Mouse (Mus musculus): ENCODE results near the gene Rnf157. TPM values are rescaled to one million over a fixed set of nuclear protein-coding genes. Genes with fewer than 3 reads are reported as not detected.

The Rnf157 gene
- polyA plus RNA-seq, 2 experiments, result 0.57 to 0.66 TPM

DNA sequence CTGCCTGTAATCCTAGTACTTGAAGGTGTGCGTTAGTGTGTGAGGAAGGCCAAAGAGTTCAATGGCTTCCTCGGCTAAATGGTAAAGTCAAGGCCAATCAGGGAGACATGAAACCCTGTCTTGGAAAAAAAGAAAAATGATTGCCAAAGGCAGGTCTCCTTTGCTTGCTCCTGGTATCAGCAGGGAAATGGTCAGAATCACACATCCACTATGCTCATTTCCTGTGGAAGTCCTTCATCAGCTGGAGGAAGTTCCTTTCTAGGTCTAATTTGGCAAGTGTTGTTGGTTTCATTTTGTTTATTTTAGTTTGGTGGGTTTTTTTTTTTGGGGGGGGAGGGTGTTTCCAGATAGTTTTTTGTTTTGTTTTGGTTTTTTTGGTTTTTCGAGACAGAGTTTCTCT, 3.8 kb downstream of the Rnf157 start:
- Histone ChIP-seq H3K27me3 (ENCODE audit: control insufficient read depth, insufficient read depth, low read length) (peaks cover 21% of the 10 kb centered on the region), H3K9ac (replicated peaks) (no peak overlapping the region), H3K36me3 (replicated peaks; ENCODE audit: control insufficient read depth, insufficient read depth, low read depth) (no peaks in the 10 kb centered on the region), H3K4me3 (ENCODE audit: insufficient read depth in 1 of 2, low read depth in 2 of 2, low read length in 2 of 2) (no peak overlapping the region), H3K4me1 (replicated peaks; ENCODE audit: control insufficient read depth in 2 of 2, insufficient read depth in 2 of 2, low read length in 1 of 2) (peaks cover 4 to 10% of the 10 kb centered on the region in 2 experiments), H3K9me3 (ENCODE audit: control insufficient read depth, low read length) (no peaks in the 10 kb centered on the region), H3K4me2 (ENCODE audit: low read depth) (no peak overlapping the region), H3K27ac (no peak overlapping the region)
- 71% methylated on average over 3 of the region's 3 CpGs for WGBS (ENCODE audit: insufficient replicate concordance)
- no peak for DNase-seq (ENCODE audit: low read depth in 3 of 3, low spot score in 3 of 3)
- TF ChIP-seq EP300 (IDR thresholded peaks at IDR 0.05; ENCODE audit: low read depth) (no peak), CTCF (IDR thresholded peaks at IDR 0.05; ENCODE audit: low read depth) (no peak)
- ATAC-seq (ENCODE audit: insufficient read depth), result no peak

DNA sequence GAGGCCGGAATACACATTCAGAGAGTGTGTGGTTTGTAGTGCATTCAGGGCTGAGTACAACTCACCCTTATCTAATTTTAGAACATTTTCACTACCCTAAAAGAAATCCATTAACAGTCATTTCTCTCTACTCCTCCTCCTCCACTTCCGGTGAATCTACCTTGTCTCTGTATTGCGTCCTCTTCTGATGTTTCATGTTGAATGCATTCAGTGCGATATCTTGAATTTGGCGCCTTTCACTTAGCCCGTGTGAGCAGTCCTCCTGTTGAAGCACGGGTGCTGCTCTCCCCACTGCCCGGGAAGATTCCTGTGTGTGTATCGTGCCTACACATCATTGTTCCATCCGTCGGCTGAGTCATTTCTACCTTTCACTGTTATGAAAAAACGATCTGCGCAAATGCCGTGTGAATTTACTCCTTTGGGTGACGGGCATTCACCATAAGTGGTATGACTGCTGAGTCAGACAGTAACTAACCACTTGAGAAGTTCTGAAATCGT, 6.6 kb downstream of the Rnf157 start:
- 72% methylated on average over 16 of the region's 16 CpGs for WGBS (ENCODE audit: insufficient replicate concordance)
- TF ChIP-seq CTCF (IDR thresholded peaks at IDR 0.05; ENCODE audit: low read depth), result no peak
- no peak for TF ChIP-seq EP300 (IDR thresholded peaks at IDR 0.05; ENCODE audit: low read depth)
- no peak for ATAC-seq (ENCODE audit: insufficient read depth)

DNA sequence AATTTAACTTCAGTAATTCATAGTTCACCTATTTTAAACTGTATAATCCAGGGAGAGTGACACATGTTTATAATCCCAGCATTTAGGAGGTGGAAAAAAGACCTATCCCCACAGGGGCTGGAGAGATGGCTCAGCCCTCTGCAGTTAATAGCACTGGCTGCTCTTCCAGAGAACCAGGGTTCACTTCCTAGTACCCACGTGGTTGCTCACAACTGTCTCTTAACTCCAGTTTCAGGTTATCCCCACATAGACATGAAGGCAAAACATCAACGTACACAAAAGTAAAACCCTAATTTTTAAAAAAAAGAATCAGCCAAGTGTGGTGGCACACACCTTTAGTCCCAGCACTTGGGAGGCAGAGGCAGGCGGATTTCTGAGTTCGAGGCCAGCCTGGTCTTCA, 7.2 kb downstream of the Rnf157 start:
- Histone ChIP-seq H3K4me1 (replicated peaks; ENCODE audit: control insufficient read depth in 2 of 2, insufficient read depth in 2 of 2, low read length in 1 of 2) (peaks cover 0 to under 1% of the 10 kb centered on the region in 2 experiments; a peak in 1 of 4 replicates), H3K27ac (no peak overlapping the region), H3K4me3 (ENCODE audit: insufficient read depth in 1 of 2, low read depth in 2 of 2, low read length in 2 of 2) (no peak overlapping the region), H3K36me3 (replicated peaks; ENCODE audit: control insufficient read depth, insufficient read depth, low read depth) (no peaks in the 10 kb centered on the region), H3K9ac (replicated peaks) (no peak overlapping the region), H3K9me3 (ENCODE audit: control insufficient read depth, low read length) (no peaks in the 10 kb centered on the region), H3K27me3 (ENCODE audit: control insufficient read depth, insufficient read depth, low read length) (no peaks in the 10 kb centered on the region), H3K4me2 (ENCODE audit: low read depth) (no peak overlapping the region)
- TF ChIP-seq CTCF (IDR thresholded peaks at IDR 0.05; ENCODE audit: low read depth), result no peak
- TF ChIP-seq EP300 (IDR thresholded peaks at IDR 0.05; ENCODE audit: low read depth), result no peak
- ATAC-seq (ENCODE audit: insufficient read depth) (no peak), DNase-seq (ENCODE audit: low read depth in 3 of 3, low spot score in 3 of 3) (no peak)
- 62% methylated on average over 4 of the region's 4 CpGs for WGBS (ENCODE audit: insufficient replicate concordance)

More for the DNA sequence above, 6.6 kb downstream of the Rnf157 start:
- no peak overlapping the region for H3K4me3 ChIP-seq (ENCODE audit: insufficient read depth in 1 of 2, low read depth in 2 of 2, low read length in 2 of 2)
- no peaks in the 10 kb centered on the region; a peak in 1 of 4 replicates for H3K4me1 ChIP-seq (replicated peaks; ENCODE audit: control insufficient read depth in 2 of 2, insufficient read depth in 2 of 2, low read length in 1 of 2)
- no peak overlapping the region for H3K27ac ChIP-seq
- no peaks in the 10 kb centered on the region for H3K36me3 ChIP-seq (replicated peaks; ENCODE audit: control insufficient read depth, insufficient read depth, low read depth)
- no peak overlapping the region for H3K9ac ChIP-seq (replicated peaks)
- H3K9me3 ChIP-seq (ENCODE audit: control insufficient read depth, low read length), result no peaks in the 10 kb centered on the region
- peaks cover under 1% of the 10 kb centered on the region; the same call in 1 of the 2 replicates for H3K27me3 ChIP-seq (ENCODE audit: control insufficient read depth, insufficient read depth, low read length)
- no peak overlapping the region for H3K4me2 ChIP-seq (ENCODE audit: low read depth)
- no peak for DNase-seq (ENCODE audit: low read depth in 3 of 3, low spot score in 3 of 3)

DNA sequence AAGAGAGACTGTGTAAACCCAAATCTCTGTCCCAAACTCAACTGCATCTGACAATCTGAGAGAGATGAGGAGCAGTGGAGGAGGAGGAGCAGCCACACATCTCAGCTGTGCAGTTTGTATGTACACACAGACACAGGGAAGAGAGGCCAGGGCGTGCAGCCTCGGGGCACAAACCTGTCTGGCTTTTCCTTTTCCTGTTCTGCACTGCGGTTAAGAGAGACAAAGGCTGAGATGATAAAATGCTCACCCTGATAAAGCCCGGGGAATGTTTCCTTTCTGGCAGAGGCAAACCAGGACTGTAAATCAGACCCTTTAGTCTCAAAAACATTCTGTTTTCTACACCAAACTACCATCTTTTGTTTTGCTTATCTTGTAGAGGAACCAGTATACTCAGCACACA, 12.3 kb downstream of the Rnf157 start:
- no peak for DNase-seq (ENCODE audit: low read depth in 3 of 3, low spot score in 3 of 3)
- Histone ChIP-seq H3K4me1 (replicated peaks; ENCODE audit: control insufficient read depth in 2 of 2, insufficient read depth in 2 of 2, low read length in 1 of 2) (0 out of 4 replicates have a peak, but pooled peaks cover 0 to 3% of the 10 kb centered on the region in 2 experiments), H3K4me2 (ENCODE audit: low read depth) (no peak overlapping the region), H3K9me3 (ENCODE audit: control insufficient read depth, low read length) (no peaks in the 10 kb centered on the region), H3K4me3 (ENCODE audit: insufficient read depth in 1 of 2, low read depth in 2 of 2, low read length in 2 of 2) (no peak overlapping the region), H3K27me3 (ENCODE audit: control insufficient read depth, insufficient read depth, low read length) (no peaks in the 10 kb centered on the region), H3K36me3 (replicated peaks; ENCODE audit: control insufficient read depth, insufficient read depth, low read depth) (peaks cover 1% of the 10 kb centered on the region), H3K9ac (replicated peaks) (no peak overlapping the region), H3K27ac (no peak overlapping the region)
- WGBS (ENCODE audit: insufficient replicate concordance), result 6% methylated on average over 4 of the region's 4 CpGs
- TF ChIP-seq EP300 (IDR thresholded peaks at IDR 0.05; ENCODE audit: low read depth) (no peak), CTCF (IDR thresholded peaks at IDR 0.05; ENCODE audit: low read depth) (no peak)
- ATAC-seq (ENCODE audit: insufficient read depth), result no peak

DNA sequence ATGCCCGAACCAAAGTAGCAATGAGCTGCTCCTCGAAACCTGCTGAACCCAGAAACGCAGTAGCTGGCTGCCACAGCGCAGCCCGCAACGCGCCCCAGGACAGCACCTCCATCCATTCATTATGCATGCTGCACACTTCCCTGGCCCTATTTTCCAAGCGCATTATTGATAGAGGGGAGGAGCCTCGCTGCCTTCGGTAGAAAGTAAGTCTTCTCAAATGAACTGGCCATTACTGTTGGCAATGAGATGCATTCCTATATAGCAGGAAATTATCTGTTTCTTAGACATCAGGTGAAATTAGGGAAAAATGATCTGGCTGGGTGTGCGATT, 14.5 kb downstream of the Rnf157 start:
- peaks cover 5% of the 10 kb centered on the region for H3K36me3 ChIP-seq (replicated peaks; ENCODE audit: control insufficient read depth, insufficient read depth, low read depth)
- no peaks in the 10 kb centered on the region for H3K9me3 ChIP-seq (ENCODE audit: control insufficient read depth, low read length)
- ATAC-seq (ENCODE audit: insufficient read depth) (no peak), DNase-seq (ENCODE audit: low read depth in 3 of 3, low spot score in 3 of 3) (no peak)
- H3K4me3 ChIP-seq (ENCODE audit: insufficient read depth in 1 of 2, low read depth in 2 of 2, low read length in 2 of 2), result no peak overlapping the region
- no peak overlapping the region for H3K4me2 ChIP-seq (ENCODE audit: low read depth)
- no peaks in the 10 kb centered on the region for H3K27me3 ChIP-seq (ENCODE audit: control insufficient read depth, insufficient read depth, low read length)
- WGBS (ENCODE audit: insufficient replicate concordance), result 85% methylated on average over 11 of the region's 11 CpGs
- H3K9ac ChIP-seq (replicated peaks), result no peak overlapping the region
- peaks cover 0 to 7% of the 10 kb centered on the region in 2 experiments; a peak in 1 of 4 replicates for H3K4me1 ChIP-seq (replicated peaks; ENCODE audit: control insufficient read depth in 2 of 2, insufficient read depth in 2 of 2, low read length in 1 of 2)
- no peak for TF ChIP-seq EP300 (IDR thresholded peaks at IDR 0.05; ENCODE audit: low read depth)
- no peak for TF ChIP-seq CTCF (IDR thresholded peaks at IDR 0.05; ENCODE audit: low read depth)
- H3K27ac ChIP-seq, result no peak overlapping the region
